Mouse (Mus musculus): ENCODE measurements around the gene Lmf2.

Gene Lmf2

GRCm38 (mm10) chr15:89355241-89356187 lies at the start of gene Lmf2, which contains the start of gene Ncaph2:
Gene Lmf2, minus strand, starts transcription at chr15:89355659.
Gene Ncaph2, plus strand, starts transcription at chr15:89355719.
- peak; percentile 94 for DNase-seq (ENCODE audit: low read depth, low spot score)

GRCm38 (mm10) chr15:89404831-89405623 lies 49.6 kb upstream of the Lmf2 start:
- DNase-seq (ENCODE audit: low read depth, low spot score): no peak

GRCm38 (mm10) chr15:89402471-89402870 lies 47.0 kb upstream of the Lmf2 start:
- no peak for DNase-seq (ENCODE audit: low read depth, low spot score)

- no peak for DNase-seq (ENCODE audit: low read depth, low spot score)
Observed at GRCm38 (mm10) chr15:89399716-89400115, 44.3 kb upstream of the Lmf2 start.

- no peak for DNase-seq (ENCODE audit: low read depth, low spot score)
Observed at GRCm38 (mm10) chr15:89398146-89398545, 42.7 kb upstream of the Lmf2 start.

- no peak for DNase-seq (ENCODE audit: low read depth, low spot score)
Observed at GRCm38 (mm10) chr15:89396883-89397282, 41.4 kb upstream of the Lmf2 start.

- DNase-seq (ENCODE audit: low read depth, low spot score): no peak
Observed at GRCm38 (mm10) chr15:89390081-89390480, 34.6 kb upstream of the Lmf2 start.

GRCm38 (mm10) chr15:89387127-89387526 lies 31.7 kb upstream of the Lmf2 start:
- DNase-seq (ENCODE audit: low read depth, low spot score): no peak

- no peak for DNase-seq (ENCODE audit: low read depth, low spot score)
Observed at GRCm38 (mm10) chr15:89384617-89385016, 29.2 kb upstream of the Lmf2 start, which contains the start of gene Klhdc7b. Gene Klhdc7b, plus strand, starts transcription at chr15:89384917.

GRCm38 (mm10) chr15:89379429-89379828 lies 24.0 kb upstream of the Lmf2 start:
- DNase-seq (ENCODE audit: low read depth, low spot score): no peak

- no peak for DNase-seq (ENCODE audit: low read depth, low spot score)
Observed at GRCm38 (mm10) chr15:89378831-89379401, 23.5 kb upstream of the Lmf2 start, which contains the start of gene Odf3b. Gene Odf3b, minus strand, starts transcription at chr15:89379282.

GRCm38 (mm10) chr15:89377938-89378828 lies 22.7 kb upstream of the Lmf2 start:
- no peak for DNase-seq (ENCODE audit: low read depth, low spot score)

- no peak for DNase-seq (ENCODE audit: low read depth, low spot score)
Observed at GRCm38 (mm10) chr15:89377362-89377761, 21.9 kb upstream of the Lmf2 start.

- DNase-seq (ENCODE audit: low read depth, low spot score): no peak
Observed at GRCm38 (mm10) chr15:89376957-89377356, 21.5 kb upstream of the Lmf2 start, which contains the start of gene Tymp. Gene Tymp, minus strand, starts transcription at chr15:89377039.

GRCm38 (mm10) chr15:89376040-89376439 lies 20.6 kb upstream of the Lmf2 start:
- no peak for DNase-seq (ENCODE audit: low read depth, low spot score)

GRCm38 (mm10) chr15:89374801-89375534 lies 19.5 kb upstream of the Lmf2 start:
- DNase-seq (ENCODE audit: low read depth, low spot score): no peak

- no peak for DNase-seq (ENCODE audit: low read depth, low spot score)
Observed at GRCm38 (mm10) chr15:89374340-89374739, 18.9 kb upstream of the Lmf2 start.

GRCm38 (mm10) chr15:89373762-89374248 lies 18.3 kb upstream of the Lmf2 start, which contains the start of gene Sco2:
Gene Sco2, minus strand, starts transcription at chr15:89373846.
- peak; percentile 90 for DNase-seq (ENCODE audit: low read depth, low spot score)

- peak; percentile 64 for DNase-seq (ENCODE audit: low read depth, low spot score)
Observed at GRCm38 (mm10) chr15:89373027-89373761, 17.7 kb upstream of the Lmf2 start.

Data from embryo, embryonic 11.5 days (tissue).